Mouse (Mus musculus) olfactory bulb, adult 2 months (tissue): ENCODE data around the gene Ube2i.

Source experiments
- CTCF ChIP-seq: fragments of 200-500 bp; IDR thresholded peaks from 2 replicates; pipeline ENCODE4 v1.5.1; 2012; ENCODE audit warnings: low read depth, mild to moderate bottlenecking, low read length, moderate library complexity; ENCODE audit not compliant: insufficient read depth
- POLR2A ChIP-seq: fragments of 200-500 bp; IDR thresholded peaks from 2 replicates; pipeline ENCODE4 v1.6.1; 2012; ENCODE audit warnings: mild to moderate bottlenecking, low read depth, low read length, moderate library complexity; ENCODE audit not compliant: insufficient read depth

DNA sequence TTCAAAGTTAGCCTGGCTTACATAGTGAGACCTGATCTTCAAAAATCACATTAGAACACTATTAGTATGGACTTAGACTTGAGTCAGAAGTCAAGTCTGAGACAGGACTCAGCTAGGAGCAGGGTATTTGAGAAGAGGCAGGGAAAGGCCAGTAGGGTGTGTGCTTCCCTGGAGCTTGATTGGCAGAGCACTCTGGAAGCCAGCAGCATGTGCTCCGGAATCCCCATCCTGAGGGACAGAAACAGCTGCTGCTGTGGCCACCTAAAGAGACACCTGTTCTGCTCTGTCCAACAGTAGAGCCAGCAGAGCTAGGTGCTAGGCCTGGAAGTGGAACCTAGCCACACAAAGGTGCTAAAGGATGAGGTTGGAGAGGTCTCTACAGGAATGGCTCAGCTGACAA, 19.7 kb upstream of the Ube2i start:
- TF ChIP-seq CTCF = no peak
- TF ChIP-seq POLR2A = no peak
